Mouse (Mus musculus) liver, postnatal 0 days (tissue): ENCODE data around the gene Tkfc. TPM values are rescaled to one million over a fixed set of nuclear protein-coding genes. Genes with fewer than 3 reads are reported as not detected.

Experiments used
- ATAC-seq: fragments of 200-750 bp; cut with Nextera tagmentation; 2 replicates; pipeline ENCODE4 v1.8.0; 2017; ENCODE audit warnings: mild to moderate bottlenecking, moderate library complexity
- DNase-seq: peaks from one replicate; pipeline ENCODE4 v3.0.0-alpha.2; 2016
- H3K27ac ChIP-seq: fragments of 300-500 bp; sonication (generic); 2 replicates; pipeline ENCODE4 v1.5.1; 2014; ENCODE audit warnings: antibody characterized with exemption, moderate library complexity, mild to moderate bottlenecking, low read depth
- H3K27me3 ChIP-seq: fragments of 300-500 bp; sonication (generic); 2 replicates; pipeline ENCODE4 v1.6.1; 2014; ENCODE audit warnings: low read length, control low read depth, mixed read lengths; ENCODE audit not compliant: insufficient read depth
- H3K36me3 ChIP-seq: fragments of 300-500 bp; sonication (generic); replicated peaks from 2 replicates; pipeline ENCODE4 v1.6.1; 2014; ENCODE audit warnings: mild to moderate bottlenecking, control low read depth, low read length, moderate library complexity, mixed read lengths; ENCODE audit not compliant: insufficient read depth
- H3K4me1 ChIP-seq: fragments of 300-500 bp; sonication (generic); 2 replicates; pipeline ENCODE4 v1.6.1; 2014; ENCODE audit warnings: antibody characterized with exemption, mild to moderate bottlenecking, control low read depth; ENCODE audit not compliant: insufficient read depth
- H3K4me2 ChIP-seq: fragments of 300-500 bp; sonication (generic); 2 replicates; pipeline ENCODE4 v1.6.1; 2014; ENCODE audit warnings: low read depth, mild to moderate bottlenecking, low read length, moderate library complexity, mixed read lengths
- H3K4me3 ChIP-seq: fragments of 300-500 bp; sonication (generic); 2 replicates; pipeline ENCODE4 v1.5.1; 2014; ENCODE audit warnings: low read depth, low read length
- H3K9ac ChIP-seq: fragments of 300-500 bp; sonication (generic); replicated peaks from 2 replicates; pipeline ENCODE4 v1.6.1; 2014; ENCODE audit warnings: mild to moderate bottlenecking, moderate library complexity
- H3K9me3 ChIP-seq: fragments of 300-500 bp; sonication (generic); 2 replicates; pipeline ENCODE4 v1.6.1; 2016; ENCODE audit warnings: mild to moderate bottlenecking, control low read depth, low read length, mixed read lengths
- CTCF ChIP-seq: sonication (generic); IDR thresholded peaks from 2 replicates; pipeline ENCODE4 v1.5.1; 2016; ENCODE audit warnings: antibody characterized with exemption, low read depth
- EP300 ChIP-seq: IDR thresholded peaks from 2 replicates; pipeline ENCODE4 v1.6.1; 2016; ENCODE audit warnings: antibody characterized with exemption, low read depth, mild to moderate bottlenecking
- WGBS: fragments of 180-500 bp; shearing (Covaris S2); extraction: QIAGEN DNeasy Blood & Tissue Kit; methylation state at CpG from one replicate; pipeline ENCODE4 v1.1.7; 2014; ENCODE audit not compliant: insufficient replicate concordance; 5-methylcytosine and 5-hydroxymethylcytosine counted together
- polyA plus RNA-seq: library from polyadenylated mRNA; unstranded; fragments of >200 nt; fragmentation: Nextera tagmentation; extraction: Ambion mirVana; gene quantifications from 2 replicates; pipeline ENCODE4 v1.2.1, GENCODE M21; 2015

The Tkfc gene
- polyA plus RNA-seq: 82.1 and 133 TPM in 2 replicates

DNA sequence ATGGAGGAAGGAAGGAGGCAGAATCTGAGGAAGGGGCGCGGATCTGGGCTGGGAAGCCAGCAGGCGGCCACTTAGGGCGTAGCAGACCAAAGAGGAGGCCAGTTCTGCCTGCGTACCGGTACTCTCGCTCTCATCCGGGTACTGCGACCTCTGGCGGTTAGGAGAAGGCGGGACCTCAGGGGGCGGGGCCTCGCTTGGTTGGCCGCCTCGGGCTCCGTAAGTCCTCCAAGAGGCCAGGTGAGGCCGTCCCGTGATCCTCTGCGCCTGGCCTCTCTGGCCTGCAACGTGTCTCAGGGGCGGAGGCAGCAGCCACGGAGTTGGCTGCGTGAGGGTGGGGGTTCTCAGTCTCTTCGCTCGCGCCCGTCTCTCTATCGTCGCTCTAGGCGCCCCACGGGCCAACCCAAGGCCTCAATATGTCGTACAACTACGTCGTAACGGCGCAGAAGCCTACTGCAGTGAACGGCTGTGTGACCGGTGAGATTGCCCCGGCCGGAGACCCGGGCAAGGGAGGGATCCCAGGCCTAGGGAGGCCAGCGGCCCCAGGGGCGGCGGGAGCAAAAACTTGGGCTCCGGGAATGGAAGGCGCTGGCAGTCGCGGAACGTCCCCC, at the start of gene Tkfc, which contains the start of gene Ddb1:
Gene Tkfc (minus strand): TSS at position 362 of the 608 bp plus-strand sequence.
Gene Ddb1 (plus strand): TSS at position 35 of the 608 bp plus-strand sequence.
- peak within 1 kb of the TSS; percentile 85 for H3K4me2 ChIP-seq
- peaks cover 33% of the 10 kb centered on the region for H3K36me3 ChIP-seq
- H3K9me3 ChIP-seq: no peaks in the 10 kb centered on the region
- no peaks in the 10 kb centered on the region for H3K27me3 ChIP-seq
- peak; percentile 94 for ATAC-seq
- WGBS: under 1% methylated on average over 49 of the region's 49 CpGs
- DNase-seq: peak; percentile 99
- TF ChIP-seq EP300 (peak; percentile 55; the same call in 1 of the 2 replicates), CTCF (peak; percentile 87)
- peak within 1 kb of the TSS; percentile 91 for H3K9ac ChIP-seq
- H3K4me1 ChIP-seq: peaks cover 39% of the 10 kb centered on the region
- peak within 1 kb of the TSS; percentile 94 for H3K27ac ChIP-seq
- H3K4me3 ChIP-seq: peak within 1 kb of the TSS; percentile 83

DNA sequence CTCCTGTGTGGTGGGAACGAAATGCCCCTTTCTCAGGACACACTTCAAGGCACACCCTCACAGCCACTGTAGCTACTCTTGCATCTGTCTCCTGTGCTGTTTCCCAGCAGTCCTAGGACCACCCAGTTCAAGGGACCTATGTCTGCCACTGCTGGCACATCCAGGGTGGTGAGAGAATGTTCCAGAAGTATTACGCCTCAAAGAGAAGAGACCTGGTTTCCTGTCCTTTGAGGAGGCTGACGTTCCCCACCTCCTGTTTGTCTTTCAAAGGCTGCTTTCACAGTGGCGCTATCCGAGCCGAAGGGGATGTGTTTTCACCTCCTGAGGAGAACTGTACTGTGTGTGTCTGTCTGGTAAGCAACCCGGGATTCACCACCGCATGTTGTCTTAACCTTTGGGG, 42.7 kb upstream of the Tkfc start:
- Histone ChIP-seq H3K4me2 (no peak overlapping the region), H3K27me3 (no peaks in the 10 kb centered on the region), H3K36me3 (peaks cover 5% of the 10 kb centered on the region), H3K4me3 (no peak overlapping the region), H3K27ac (no peak overlapping the region), H3K9me3 (no peaks in the 10 kb centered on the region), H3K9ac (no peak overlapping the region), H3K4me1 (peaks cover 3% of the 10 kb centered on the region; the same call in 1 of the 2 replicates)
- ATAC-seq (no peak), DNase-seq (no peak)
- TF ChIP-seq EP300 (no peak), CTCF (no peak)
- 67% methylated on average over 8 of the region's 8 CpGs for WGBS

DNA sequence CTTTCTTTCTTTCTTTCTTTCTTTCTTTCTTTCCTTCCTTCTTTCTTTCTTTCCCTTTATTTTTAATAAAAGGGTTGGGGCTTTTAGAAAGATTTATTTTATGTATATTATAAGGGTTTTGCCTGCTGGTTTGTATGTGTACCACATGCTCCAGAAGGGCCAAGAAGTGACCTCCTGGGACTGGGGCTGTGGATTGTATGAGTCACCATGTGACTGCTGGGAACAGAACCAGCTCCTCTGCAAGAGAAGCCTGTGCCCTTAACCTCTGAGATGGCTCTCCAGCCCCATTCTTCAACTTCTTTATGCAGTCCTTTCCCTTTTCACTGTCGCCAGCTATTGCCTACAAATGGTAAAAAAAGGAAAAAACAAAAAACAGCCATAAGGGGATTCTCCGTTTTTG, 40.2 kb upstream of the Tkfc start:
- DNase-seq (no peak), ATAC-seq (no peak)
- H3K4me1 ChIP-seq: no peaks in the 10 kb centered on the region
- H3K36me3 ChIP-seq: peaks cover 5% of the 10 kb centered on the region
- WGBS: 83% methylated on average over 2 of the region's 2 CpGs
- H3K27ac ChIP-seq: no peak overlapping the region
- H3K9ac ChIP-seq: no peak overlapping the region
- no peak overlapping the region for H3K4me3 ChIP-seq
- TF ChIP-seq CTCF (no peak), EP300 (no peak)
- H3K27me3 ChIP-seq: no peaks in the 10 kb centered on the region
- no peak overlapping the region for H3K4me2 ChIP-seq
- H3K9me3 ChIP-seq: no peaks in the 10 kb centered on the region

DNA sequence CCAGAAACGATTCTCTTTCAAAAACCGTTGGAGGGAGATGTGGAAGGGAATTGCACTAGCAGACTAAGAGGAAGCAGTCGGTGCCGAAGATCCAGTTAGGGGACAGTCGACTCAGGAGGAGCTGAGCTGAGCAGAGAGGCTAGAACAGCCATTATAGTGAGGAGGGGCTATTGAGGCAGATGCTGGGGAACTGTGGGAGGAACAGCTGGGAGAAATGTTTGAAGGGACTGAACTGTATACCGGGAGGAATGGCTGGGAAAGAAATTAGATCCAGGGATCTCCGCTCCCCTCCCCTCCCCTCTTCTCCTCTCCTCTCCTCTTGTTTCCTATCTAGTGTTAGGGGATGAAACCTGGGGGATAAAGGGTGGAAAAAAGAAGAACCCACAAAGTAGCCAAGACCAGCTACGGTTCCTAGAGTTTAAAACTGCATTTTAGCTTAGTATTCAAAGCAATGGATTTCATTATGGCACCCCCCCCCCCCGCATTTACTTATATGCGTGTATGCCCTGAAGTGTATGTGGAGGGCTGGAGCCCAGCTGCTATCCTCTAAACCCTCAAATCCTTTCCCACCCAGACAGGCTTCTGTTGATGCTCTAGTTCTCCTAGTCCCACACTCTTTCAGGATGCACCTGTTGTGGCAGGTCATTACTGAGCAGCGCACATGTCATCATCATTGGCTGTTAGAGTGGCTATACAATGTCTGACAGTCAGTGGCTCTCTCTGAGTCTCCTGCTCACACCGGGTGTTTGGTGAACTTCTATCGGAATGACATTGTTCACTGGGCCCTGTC, 35.3 kb upstream of the Tkfc start:
- no peak for ATAC-seq
- WGBS: 51% methylated on average over 13 of the region's 13 CpGs
- no peak overlapping the region for H3K9ac ChIP-seq
- no peak for DNase-seq
- H3K9me3 ChIP-seq: no peaks in the 10 kb centered on the region
- no peak overlapping the region for H3K4me3 ChIP-seq
- TF ChIP-seq EP300: no peak
- TF ChIP-seq CTCF: no peak
- H3K4me2 ChIP-seq: no peak overlapping the region; the same call in 1 of the 2 replicates
- H3K4me1 ChIP-seq: peaks cover 13% of the 10 kb centered on the region
- H3K27ac ChIP-seq: no peak overlapping the region
- peaks cover 5% of the 10 kb centered on the region for H3K36me3 ChIP-seq
- H3K27me3 ChIP-seq: no peaks in the 10 kb centered on the region

DNA sequence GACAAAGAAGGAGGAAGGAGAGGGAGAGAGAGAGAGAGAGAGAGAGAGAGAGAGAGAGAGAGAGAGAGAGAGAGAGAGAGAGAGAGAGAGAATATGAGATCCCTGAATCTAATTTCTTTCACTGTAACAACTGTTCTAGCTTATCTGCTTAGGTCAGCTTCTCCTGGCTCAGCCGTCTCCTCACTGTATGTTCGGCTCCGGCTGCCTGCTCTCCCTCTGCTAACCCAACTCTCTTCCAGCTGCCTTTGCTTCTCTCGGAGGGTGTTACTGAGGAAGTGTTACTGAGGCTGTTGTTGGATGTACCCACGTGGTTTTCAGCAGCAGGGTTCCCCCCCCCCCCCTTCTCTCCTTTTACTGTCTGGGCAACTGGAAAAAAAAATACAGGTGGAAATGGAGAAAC, 34.6 kb upstream of the Tkfc start:
- no peak for DNase-seq
- no peak overlapping the region for H3K4me3 ChIP-seq
- H3K4me1 ChIP-seq: peaks cover 18% of the 10 kb centered on the region
- H3K4me2 ChIP-seq: no peak overlapping the region; the same call in 1 of the 2 replicates
- peak; percentile 49 for ATAC-seq
- no peak overlapping the region for H3K27ac ChIP-seq
- no peaks in the 10 kb centered on the region for H3K9me3 ChIP-seq
- no peaks in the 10 kb centered on the region for H3K27me3 ChIP-seq
- H3K36me3 ChIP-seq: peaks cover 4% of the 10 kb centered on the region
- no peak overlapping the region for H3K9ac ChIP-seq
- TF ChIP-seq CTCF (no peak), EP300 (no peak)
- 7% methylated on average over 5 of the region's 5 CpGs for WGBS

DNA sequence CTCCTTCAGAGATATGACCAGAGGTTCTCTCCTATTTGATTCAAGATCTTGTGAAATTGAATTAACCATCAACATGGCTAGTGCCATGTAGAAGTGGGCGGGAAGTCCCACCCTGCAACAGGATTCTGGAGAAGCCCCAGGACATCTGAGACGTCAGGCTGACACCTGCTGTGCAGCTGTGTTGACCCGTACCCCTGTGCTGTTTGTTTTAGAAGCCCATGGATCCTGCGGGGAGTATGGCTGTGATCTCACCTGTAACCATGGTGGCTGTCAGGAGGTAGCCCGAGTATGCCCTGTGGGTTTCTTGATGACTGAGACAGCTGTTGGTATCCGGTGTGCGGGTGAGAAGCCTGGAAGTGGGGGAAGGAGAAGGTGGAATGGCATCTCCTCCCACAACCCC, 32.4 kb upstream of the Tkfc start:
- ATAC-seq (no peak), DNase-seq (no peak)
- H3K27me3 ChIP-seq: no peaks in the 10 kb centered on the region
- H3K9ac ChIP-seq: no peak overlapping the region
- H3K4me3 ChIP-seq: no peak overlapping the region
- no peak overlapping the region for H3K27ac ChIP-seq
- 56% methylated on average over 7 of the region's 7 CpGs for WGBS
- no peaks in the 10 kb centered on the region for H3K9me3 ChIP-seq
- no peaks in the 10 kb centered on the region; the same call in none of the 2 replicates for H3K36me3 ChIP-seq
- TF ChIP-seq CTCF: no peak
- TF ChIP-seq EP300: no peak
- H3K4me2 ChIP-seq: no peak overlapping the region
- H3K4me1 ChIP-seq: peaks cover 23% of the 10 kb centered on the region
